Mouse (Mus musculus) layer of hippocampus, adult 18-20 months (tissue): ENCODE measurements around the gene Snx8. TPM values are rescaled to one million over a fixed set of nuclear protein-coding genes. Genes with fewer than 3 reads are reported as not detected.

ENCODE experiments used
- DNase-seq, 2 experiments: peaks; one replicate each; pipeline ENCODE4 v3.0.0; 2022; ENCODE audit warnings: low spot score in 2 of 2
- long read RNA-seq: library from polyadenylated mRNA; stranded (forward); transcript quantifications from one replicate; pipeline ENCODE4 v2.0.0, GENCODE M21; 2021
- total RNA-seq, 2 experiments: library from RNA; stranded (reverse); gene quantifications; 2 replicates each; pipeline ENCODE4 v1.2.3; 2021

Snx8 gene
- 10 to 100 TPM; 11.3 to 12.2 TPM for total RNA-seq
- long read RNA-seq, transcript Snx8-201 (11 exons, 2,627 nt) = major isoform, 10 of 12 reads
- long read RNA-seq, partial matches to known transcripts = 0 of 12 reads
- long read RNA-seq, other reads (novel, unspliced or antisense) = 2 of 12 reads

- DNase-seq = peak; percentile 78 to 88
Measured at GRCm38 (mm10) chr5:140388588-140389576, at the start of gene Snx8. Gene Snx8, minus strand, starts transcription at chr5:140389262.

GRCm38 (mm10) chr5:140425016-140425783 lies 36.1 kb upstream of the Snx8 start:
- no peak for DNase-seq

GRCm38 (mm10) chr5:140420616-140421015 lies 31.6 kb upstream of the Snx8 start:
- DNase-seq = no peak

- peak in 1 of 2 experiments; percentile 7 for DNase-seq
Measured at GRCm38 (mm10) chr5:140419442-140420080, 30.5 kb upstream of the Snx8 start.

GRCm38 (mm10) chr5:140418489-140419441 lies 29.7 kb upstream of the Snx8 start, which contains the start of gene Eif3b:
Gene Eif3b, plus strand, starts transcription at chr5:140419328.
- peak; percentile 85 to 92 for DNase-seq

- peak in 1 of 2 experiments; percentile 4 for DNase-seq
Measured at GRCm38 (mm10) chr5:140418106-140418488, 29.0 kb upstream of the Snx8 start.

- DNase-seq = no peak
Measured at GRCm38 (mm10) chr5:140414647-140415046, 25.6 kb upstream of the Snx8 start.

- peak; percentile 24 to 69 for DNase-seq
Measured at GRCm38 (mm10) chr5:140411339-140411738, 22.3 kb upstream of the Snx8 start.

GRCm38 (mm10) chr5:140408801-140409200 lies 19.7 kb upstream of the Snx8 start:
- DNase-seq = no peak

GRCm38 (mm10) chr5:140406666-140407065 lies 17.6 kb upstream of the Snx8 start:
- DNase-seq = no peak

- DNase-seq = no peak
Measured at GRCm38 (mm10) chr5:140405126-140405525, 16.1 kb upstream of the Snx8 start.

- no peak for DNase-seq
Measured at GRCm38 (mm10) chr5:140402640-140403270, 13.7 kb upstream of the Snx8 start.

- no peak for DNase-seq
Measured at GRCm38 (mm10) chr5:140396166-140396940, 7.3 kb upstream of the Snx8 start.

GRCm38 (mm10) chr5:140392701-140393100 lies 3.6 kb upstream of the Snx8 start:
- DNase-seq = no peak

GRCm38 (mm10) chr5:140391981-140392380 lies 2.9 kb upstream of the Snx8 start:
- no peak for DNase-seq

- DNase-seq = no peak
Measured at GRCm38 (mm10) chr5:140391435-140391834, 2.4 kb upstream of the Snx8 start.

- no peak for DNase-seq
Measured at GRCm38 (mm10) chr5:140389647-140390046, 585 bp upstream of the Snx8 start.

- DNase-seq = no peak
Measured at GRCm38 (mm10) chr5:140387816-140388510, 1.1 kb downstream of the Snx8 start.
